Mouse (Mus musculus) MN1 (cell line): ENCODE results near the gene Ibsp.

Source experiments
- DNase-seq: peaks from one replicate; pipeline ENCODE4 v3.0.0-alpha.2; 2016; ENCODE audit warnings: low spot score

Gene Ibsp

GRCm38 (mm10) chr5:104298994-104299393 lies at the start of gene Ibsp:
Ibsp (plus strand) TSS chr5:104299171.
- no peak for DNase-seq

- DNase-seq, result no peak
Measured at GRCm38 (mm10) chr5:104251811-104252210, 47.2 kb upstream of the Ibsp start.

- no peak for DNase-seq
Measured at GRCm38 (mm10) chr5:104256585-104256984, 42.4 kb upstream of the Ibsp start.

- DNase-seq, result no peak
Measured at GRCm38 (mm10) chr5:104261908-104262461, 37.0 kb upstream of the Ibsp start.

- DNase-seq, result no peak
Measured at GRCm38 (mm10) chr5:104263014-104263776, 35.8 kb upstream of the Ibsp start.

GRCm38 (mm10) chr5:104294201-104294600 lies 4.8 kb upstream of the Ibsp start:
- DNase-seq, result no peak

- no peak for DNase-seq
Measured at GRCm38 (mm10) chr5:104314073-104314472, 15.1 kb downstream of the Ibsp start.

- no peak for DNase-seq
Measured at GRCm38 (mm10) chr5:104325029-104325428, 26.1 kb downstream of the Ibsp start, which contains the start of gene Mepe. Mepe (plus strand) TSS chr5:104325329.

- DNase-seq, result no peak
Measured at GRCm38 (mm10) chr5:104326884-104327283, 27.9 kb downstream of the Ibsp start.

- no peak for DNase-seq
Measured at GRCm38 (mm10) chr5:104327389-104327788, 28.4 kb downstream of the Ibsp start.

GRCm38 (mm10) chr5:104327876-104328275 lies 28.9 kb downstream of the Ibsp start:
- no peak for DNase-seq

- DNase-seq, result no peak
Measured at GRCm38 (mm10) chr5:104328317-104328850, 29.4 kb downstream of the Ibsp start.

GRCm38 (mm10) chr5:104329381-104329780 lies 30.4 kb downstream of the Ibsp start:
- no peak for DNase-seq

- no peak for DNase-seq
Measured at GRCm38 (mm10) chr5:104330088-104330487, 31.1 kb downstream of the Ibsp start.

GRCm38 (mm10) chr5:104332296-104332695 lies 33.3 kb downstream of the Ibsp start:
- no peak for DNase-seq

- peak; percentile 45 for DNase-seq
Measured at GRCm38 (mm10) chr5:104333231-104333640, 34.3 kb downstream of the Ibsp start.

GRCm38 (mm10) chr5:104333643-104334042 lies 34.7 kb downstream of the Ibsp start:
- no peak for DNase-seq

- DNase-seq, result no peak
Measured at GRCm38 (mm10) chr5:104334516-104334915, 35.5 kb downstream of the Ibsp start.

GRCm38 (mm10) chr5:104335962-104336361 lies 37.0 kb downstream of the Ibsp start:
- no peak for DNase-seq

GRCm38 (mm10) chr5:104337491-104337890 lies 38.5 kb downstream of the Ibsp start:
- no peak for DNase-seq

- no peak for DNase-seq
Measured at GRCm38 (mm10) chr5:104339009-104339408, 40.0 kb downstream of the Ibsp start.

GRCm38 (mm10) chr5:104339706-104340512 lies 40.9 kb downstream of the Ibsp start:
- peak; percentile 40 for DNase-seq

- DNase-seq, result no peak
Measured at GRCm38 (mm10) chr5:104340513-104340829, 41.5 kb downstream of the Ibsp start.
